Mouse (Mus musculus) CH12.LX (cell line): ENCODE results near the gene Plcg2. TPM values are rescaled to one million over a fixed set of nuclear protein-coding genes. Genes with fewer than 3 reads are reported as not detected.

Source experiments
- DNase-seq: peaks from one replicate; pipeline ENCODE4 v3.0.0-alpha.2; 2013; ENCODE audit errors: extremely low read depth
- H3K27ac ChIP-seq: 2 replicates; pipeline ENCODE4 v1.5.1; 2012; ENCODE audit warnings: low read depth, mild to moderate bottlenecking, control low read depth, moderate library complexity; ENCODE audit not compliant: insufficient read depth
- H3K27me3 ChIP-seq: replicated peaks from 2 replicates; pipeline ENCODE3; 2012; ENCODE audit warnings: inconsistent platforms
- H3K36me3 ChIP-seq, 2 experiments: replicated peaks in 1 of 2; 2 replicates each; pipeline versions ENCODE3 to v1.6.1; 2012; ENCODE audit warnings: inconsistent platforms in 1 of 2, low read length in 1 of 2, mild to moderate bottlenecking in 1 of 2, mixed read lengths in 1 of 2, moderate library complexity in 1 of 2; ENCODE audit not compliant: control insufficient read depth in 1 of 2, insufficient read depth in 1 of 2
- H3K4me1 ChIP-seq, 2 experiments: 2 replicates each; pipeline ENCODE4 v1.6.1; 2012; ENCODE audit warnings: inconsistent platforms in 1 of 2, moderate library complexity in 1 of 2; ENCODE audit not compliant: insufficient read depth in 2 of 2, control insufficient read depth in 1 of 2
- H3K4me2 ChIP-seq: 2 replicates; pipeline ENCODE4 v1.6.1; 2012; ENCODE audit warnings: low read depth, mild to moderate bottlenecking, control low read depth; ENCODE audit not compliant: poor library complexity, insufficient read depth, severe bottlenecking
- H3K4me3 ChIP-seq, 3 experiments: fragments of 150-350 bp in 1 of 3; sonication (generic) in 1 of 3; replicated peaks in 1 of 3; 2 replicates each; pipeline versions ENCODE3 to v1.5.1; 2011 to 2012; ENCODE audit warnings: low read depth in 2 of 3, low read length in 2 of 3, mild to moderate bottlenecking in 2 of 3, moderate library complexity in 2 of 3, control low read depth in 1 of 3, improper control_type of control experiment in 1 of 3, inconsistent platforms in 1 of 3, mixed read lengths in 1 of 3; ENCODE audit not compliant: poor library complexity in 1 of 3
- H3K79me2 ChIP-seq: replicated peaks from 2 replicates; pipeline ENCODE4 v1.6.1; 2012; ENCODE audit warnings: mild to moderate bottlenecking, moderate library complexity; ENCODE audit not compliant: control insufficient read depth, poor library complexity, insufficient read depth, severe bottlenecking; ENCODE audit errors: extremely low read depth
- H3K9ac ChIP-seq: 2 replicates; pipeline ENCODE4 v1.6.1; 2012; ENCODE audit warnings: low read depth, mild to moderate bottlenecking, control low read depth, moderate library complexity; ENCODE audit not compliant: insufficient read depth
- H3K9me3 ChIP-seq: replicated peaks from 2 replicates; pipeline ENCODE3; 2012; ENCODE audit warnings: low read length, inconsistent platforms, mixed read lengths
- CHD1 ChIP-seq: IDR thresholded peaks from 2 replicates; pipeline ENCODE4 v1.6.1; 2012; ENCODE audit warnings: low read depth, low read length, improper control_type of control experiment, inconsistent platforms
- CHD2 ChIP-seq: IDR thresholded peaks from 2 replicates; pipeline ENCODE4 v1.6.1; 2011; ENCODE audit warnings: low read length, improper control_type of control experiment
- E2F4 ChIP-seq: IDR thresholded peaks from 2 replicates; pipeline ENCODE4 v1.6.1; 2011; ENCODE audit warnings: low read depth, low read length, improper control_type of control experiment; ENCODE audit not compliant: insufficient replicate concordance
- EP300 ChIP-seq: IDR thresholded peaks from 2 replicates; pipeline ENCODE4 v1.6.1; 2011; ENCODE audit warnings: low read length, improper control_type of control experiment
- GABPA ChIP-seq: IDR thresholded peaks from 2 replicates; pipeline ENCODE4 v1.6.1; 2012; ENCODE audit warnings: low read depth, low read length, improper control_type of control experiment, inconsistent platforms; ENCODE audit not compliant: insufficient replicate concordance
- JUN ChIP-seq: IDR thresholded peaks from 2 replicates; pipeline ENCODE4 v1.6.1; 2011; ENCODE audit warnings: low read depth, mild to moderate bottlenecking, low read length, improper control_type of control experiment, moderate library complexity; ENCODE audit not compliant: insufficient read depth
- MEF2A ChIP-seq: IDR thresholded peaks from 2 replicates; pipeline ENCODE4 v1.6.1; 2014; ENCODE audit warnings: low read depth, mild to moderate bottlenecking, inconsistent platforms, low read length, improper control_type of control experiment, borderline replicate concordance
- MXI1 ChIP-seq: IDR thresholded peaks from 2 replicates; pipeline ENCODE4 v1.6.1; 2011; ENCODE audit warnings: mild to moderate bottlenecking, low read depth, low read length, improper control_type of control experiment
- MYC ChIP-seq: IDR thresholded peaks from 2 replicates; pipeline ENCODE4 v1.6.1; 2011; ENCODE audit warnings: low read depth, mild to moderate bottlenecking, improper control_type of control experiment, low read length
- RCOR1 ChIP-seq: conservative IDR thresholded peaks from 2 replicates; pipeline ENCODE4 v1.6.1; 2012; ENCODE audit warnings: low read depth, mild to moderate bottlenecking, inconsistent platforms, low read length, improper control_type of control experiment
- SIN3A ChIP-seq: IDR thresholded peaks from 2 replicates; pipeline ENCODE4 v1.6.1; 2012; ENCODE audit warnings: low read length, improper control_type of control experiment, inconsistent platforms
- TBP ChIP-seq: conservative IDR thresholded peaks from 2 replicates; pipeline ENCODE4 v1.6.1; 2011; ENCODE audit warnings: low read depth, low read length, improper control_type of control experiment
- USF2 ChIP-seq: conservative IDR thresholded peaks from 2 replicates; pipeline ENCODE4 v1.6.1; 2011; ENCODE audit warnings: low read depth, low read length, improper control_type of control experiment
- ZKSCAN1 ChIP-seq: IDR thresholded peaks from 2 replicates; pipeline ENCODE4 v1.6.1; 2012; ENCODE audit warnings: low read depth, inconsistent platforms, low read length, improper control_type of control experiment, borderline replicate concordance
- ZMIZ1 ChIP-seq: IDR thresholded peaks from 2 replicates; pipeline ENCODE4 v1.6.1; 2012; ENCODE audit warnings: low read depth, mild to moderate bottlenecking, inconsistent platforms, low read length, improper control_type of control experiment
- dilution Hi-C: fragments of 300-500 bp; cut with MboI; formaldehyde crosslinking; loops from 2 replicates; pipeline ENCODE4 v1.14.3; 2020; ENCODE audit warnings: low sequenced_read_pairs; ENCODE audit not compliant: extremely low pct_unique_long_range_greater_than_20kb, extremely low pct_ligation_motif_present
- in situ Hi-C: fragments of 300-500 bp; cut with MboI; formaldehyde crosslinking; loops from 3 replicates; pipeline ENCODE4 v1.14.3; 2019; ENCODE audit warnings: low sequenced_read_pairs, low pct_ligation_motif_present, low pct_unique_long_range_greater_than_20kb, mixed read lengths
- polyA plus RNA-seq: library from polyadenylated mRNA; unstranded; fragments of >175 nt; gene quantifications from 2 replicates; pipeline ENCODE4 v1.2.1, GENCODE M21; 2012; ENCODE audit warnings: low read depth; ENCODE audit not compliant: insufficient read length
- total RNA-seq, 2 experiments: library from RNA; depleted of rRNA; stranded (reverse); fragments of 300-350 nt in 1 of 2; fragments of >200 nt in 1 of 2; gene quantifications; 2 replicates each; pipeline ENCODE4 v1.2.3; 2012 to 2014

The Plcg2 gene
- total and polyA plus RNA-seq, 3 experiments: 129 to 196 (median 194) TPM

DNA sequence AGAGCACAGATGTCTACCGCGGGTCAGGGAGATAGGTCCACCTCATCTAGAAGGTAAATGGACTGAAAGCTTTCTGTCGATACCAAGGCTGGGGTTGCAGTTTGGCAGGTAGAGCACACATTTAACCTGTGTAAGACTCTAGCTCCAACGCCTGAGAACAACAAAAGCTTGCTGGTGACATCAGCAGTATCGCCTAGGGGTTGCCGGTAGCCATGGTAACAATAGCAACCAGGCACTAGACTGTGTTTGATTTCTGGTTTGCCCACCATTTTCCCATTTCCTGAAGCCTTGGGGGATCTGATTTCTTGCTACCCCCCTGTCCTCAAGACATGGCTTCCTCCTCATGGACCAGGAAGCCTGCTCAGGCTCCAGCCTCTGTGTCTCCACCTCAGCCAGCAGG, 44.1 kb upstream of the Plcg2 start:
- DNase-seq: no peak
- peaks cover 64 to 98% of the 10 kb centered on the region in 2 experiments for H3K36me3 ChIP-seq
- no peak overlapping the region for H3K27ac ChIP-seq
- H3K4me2 ChIP-seq: no peak overlapping the region
- TF ChIP-seq MYC: no peak
- TF ChIP-seq JUN: no peak
- TF ChIP-seq MEF2A: no peak
- no peak for TF ChIP-seq USF2
- no peak for TF ChIP-seq CHD1
- no peak for TF ChIP-seq E2F4
- TF ChIP-seq SIN3A: no peak
- H3K79me2 ChIP-seq: no peaks in the 10 kb centered on the region
- dilution Hi-C loops (no loop called here), in situ Hi-C loops (no loop called here)
- no peaks in the 10 kb centered on the region for H3K4me1 ChIP-seq
- H3K9me3 ChIP-seq: no peaks in the 10 kb centered on the region
- H3K27me3 ChIP-seq: no peaks in the 10 kb centered on the region
- no peak overlapping the region for H3K4me3 ChIP-seq
- H3K9ac ChIP-seq: no peak overlapping the region

DNA sequence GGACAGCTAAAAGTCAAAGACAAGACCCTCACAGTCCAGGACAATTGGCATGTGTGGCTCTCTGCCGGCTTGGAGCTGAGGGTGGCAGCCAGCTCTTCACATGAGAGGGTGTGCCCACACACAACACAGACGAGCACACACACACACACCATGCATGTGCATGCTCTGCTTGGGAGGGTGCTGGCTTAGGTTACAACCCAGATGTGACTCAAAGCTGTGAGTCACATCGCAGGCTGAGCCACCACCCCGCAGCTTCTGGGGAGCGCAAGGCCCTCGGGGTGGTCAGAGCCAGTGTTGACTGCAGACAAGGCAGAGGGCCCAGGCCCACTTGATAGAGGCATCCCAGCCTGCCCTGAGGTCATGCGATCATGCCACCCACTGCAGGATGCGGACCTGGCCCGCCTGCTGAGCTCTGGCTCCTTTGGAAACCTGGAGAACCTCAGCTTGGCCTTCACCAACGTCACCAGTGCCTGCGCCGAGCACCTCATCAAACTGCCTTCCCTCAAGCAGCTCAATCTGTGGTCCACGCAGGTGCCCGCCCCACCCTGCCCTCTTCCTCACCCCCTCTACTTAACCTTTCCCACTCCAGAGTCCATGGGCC, 43.5 kb upstream of the Plcg2 start:
- H3K79me2 ChIP-seq: no peaks in the 10 kb centered on the region
- no peaks in the 10 kb centered on the region for H3K27me3 ChIP-seq
- no peak for TF ChIP-seq CHD2
- TF ChIP-seq ZKSCAN1: no peak
- TF ChIP-seq RCOR1: no peak
- no peak for TF ChIP-seq GABPA
- no peak for TF ChIP-seq E2F4
- TF ChIP-seq TBP: no peak
- no peak for TF ChIP-seq MXI1
- no peak for TF ChIP-seq EP300
- TF ChIP-seq ZMIZ1: no peak
- no peak overlapping the region for H3K4me2 ChIP-seq
- H3K9ac ChIP-seq: no peak overlapping the region
- H3K36me3 ChIP-seq: peaks cover 61 to 96% of the 10 kb centered on the region in 2 experiments
- no peaks in the 10 kb centered on the region for H3K9me3 ChIP-seq
- H3K4me1 ChIP-seq: peaks cover 0 to under 1% of the 10 kb centered on the region in 2 experiments; a peak in 2 of 4 replicates
- H3K4me3 ChIP-seq: no peak overlapping the region
- dilution Hi-C loops (no loop called here), in situ Hi-C loops (no loop called here)
- no peak for DNase-seq
- H3K27ac ChIP-seq: no peak overlapping the region
